ENCODE assay signal across 7 mouse cellular contexts in genomic region chr11:62280675-62281600, GRCm38 (mm10). TPM values are rescaled to one million over a fixed set of nuclear protein-coding genes. Genes with fewer than 3 reads are reported as not detected.
DNase-seq lines count a peak whose midpoint lies in the region; ATAC-seq lines count a peak whose summit lies in the region.

TSS of gene Zswim7 (minus strand) at chr11:62281375.
TSS of gene Ttc19 (plus strand) at chr11:62281473.

- peak; percentile 94 for ATAC-seq in intestine, embryonic 16.5 days
- ATAC-seq in midbrain, embryonic 11.5 days (ENCODE audit: low FRiP score): peak; percentile 97

- no peaks in the 10 kb centered on the region for H3K9me3 ChIP-seq in intestine, embryonic 16.5 days (ENCODE audit: control insufficient read depth, low read length)
- H3K9me3 ChIP-seq in midbrain, embryonic 11.5 days (ENCODE audit: control insufficient read depth, low read length): no peaks in the 10 kb centered on the region

- H3K27me3 ChIP-seq in intestine, embryonic 16.5 days (replicated peaks; ENCODE audit: control insufficient read depth, insufficient read depth, low read length): no peaks in the 10 kb centered on the region
- H3K27me3 ChIP-seq in midbrain, embryonic 11.5 days (ENCODE audit: control insufficient read depth, insufficient read depth, low read length): no peaks in the 10 kb centered on the region

- peak within 1 kb of the TSS; percentile 85 for H3K4me2 ChIP-seq in intestine, embryonic 16.5 days (ENCODE audit: low read depth, low read length)
- peak within 1 kb of the TSS; percentile 81 for H3K4me2 ChIP-seq in midbrain, embryonic 11.5 days

- H3K4me3 ChIP-seq in intestine, embryonic 16.5 days (ENCODE audit: low read length): peak within 1 kb of the TSS; percentile 91
- H3K4me3 ChIP-seq in midbrain, embryonic 11.5 days (ENCODE audit: low read depth, low read length): peak within 1 kb of the TSS; percentile 93

- intact Hi-C loops in left cerebral cortex, postnatal 36 days (cut with DNase I): loop anchor here (1.0 to 2.0 kb wide), 3 partner anchors 154 to 350 kb away; partner anchors contain the start of gene Akap10

- H3K36me3 ChIP-seq in intestine, embryonic 16.5 days (ENCODE audit: control insufficient read depth, insufficient read depth, low read length): peaks cover 4% of the 10 kb centered on the region; the same call in 1 of the 2 replicates
- peaks cover 2% of the 10 kb centered on the region for H3K36me3 ChIP-seq in midbrain, embryonic 11.5 days (ENCODE audit: control insufficient read depth, insufficient read depth, low read length)

- H3K27ac ChIP-seq in intestine, embryonic 16.5 days (ENCODE audit: low read length): peak within 1 kb of the TSS; percentile 89
- H3K27ac ChIP-seq in midbrain, embryonic 11.5 days (ENCODE audit: low read depth, low read length): peak within 1 kb of the TSS; percentile 75

- H3K4me1 ChIP-seq in intestine, embryonic 16.5 days (ENCODE audit: control insufficient read depth, insufficient read depth, low read length): 0 out of 2 replicates have a peak, but pooled peaks cover 6% of the 10 kb centered on the region
- H3K4me1 ChIP-seq in midbrain, embryonic 11.5 days (ENCODE audit: control insufficient read depth, insufficient read depth, low read length): peaks cover 5% of the 10 kb centered on the region; the same call in 1 of the 2 replicates

- WGBS in intestine, embryonic 16.5 days: under 1% methylated on average over 68 of the region's 68 CpGs
- WGBS in midbrain, embryonic 11.5 days: under 1% methylated on average over 66 of the region's 68 CpGs

- peak; percentile 86 for DNase-seq in adrenal gland, adult 8-10 months
- peak; percentile 98 for DNase-seq in embryo, embryonic 9.5 days (ENCODE audit: extremely low spot score)
- peak; percentile 93 for DNase-seq in gastrocnemius, postnatal 4 days (ENCODE audit: low spot score in 2 of 2)
- peak; percentile 90 to 93 for DNase-seq in left cerebral cortex, postnatal 36 days (ENCODE audit: low spot score in 2 of 2)
- DNase-seq in midbrain, embryonic 11.5 days (ENCODE audit: low spot score, missing footprints): peak; percentile 99
- peak; percentile 92 for DNase-seq in skeletal muscle tissue, adult 2 months (ENCODE audit: low read depth, low spot score)

- peak within 1 kb of the TSS; percentile 87 for H3K9ac ChIP-seq in intestine, embryonic 16.5 days (ENCODE audit: low read depth, low read length)
- peak within 1 kb of the TSS; percentile 87 for H3K9ac ChIP-seq in midbrain, embryonic 11.5 days (ENCODE audit: low read length)

RNA-seq across cellular contexts. Expression of gene Zswim7, which starts in this region (rescaled TPM):
- 10 to 100 TPM; 12.1 to 19.5 (median 16.7) TPM for total RNA-seq in adrenal gland, adult 8-10 months (2022)
- total RNA-seq in gastrocnemius, postnatal 4 days (2021): 10 to 100 TPM; 10.6 to 13.8 TPM
- polyA plus RNA-seq in intestine, embryonic 16.5 days (2015; fragmentation: Nextera tagmentation; extraction: Ambion mirVana): 26.1 and 28.0 TPM in 2 replicates
- total RNA-seq in left cerebral cortex, postnatal 36 days (2021): 10 to 100 TPM; 16.0 to 16.9 TPM
- 13.4 and 15.3 TPM in 2 replicates for polyA plus RNA-seq in midbrain, embryonic 11.5 days (2014; fragmentation: Nextera tagmentation; extraction: Ambion mirVana)

RNA-seq across cellular contexts. Expression of gene Ttc19, which starts in this region (rescaled TPM):
- 10 to 100 TPM; 23.7 to 26.7 (median 25.8) TPM for total RNA-seq in adrenal gland, adult 8-10 months (2022)
- 10 to 100 TPM; 16.1 to 18.2 TPM for total RNA-seq in gastrocnemius, postnatal 4 days (2021)
- polyA plus RNA-seq in intestine, embryonic 16.5 days (2015; fragmentation: Nextera tagmentation; extraction: Ambion mirVana): 13.2 and 14.4 TPM in 2 replicates
- total RNA-seq in left cerebral cortex, postnatal 36 days (2021): 10 to 100 TPM; 76.7 to 91.5 TPM
- 11.2 and 13.4 TPM in 2 replicates for polyA plus RNA-seq in midbrain, embryonic 11.5 days (2014; fragmentation: Nextera tagmentation; extraction: Ambion mirVana)

Comparison
In these comparisons a context has a peak if more than half of its experiments do, and no peak if none do; other contexts are left out.
1. Peak in every context shown above with its lines: DNase-seq, ATAC-seq, H3K4me3 ChIP-seq and H3K27ac ChIP-seq.